Mouse (Mus musculus) ES-Bruce4 (cell line): ENCODE results near the gene Slc8a3.

ENCODE experiments used
- CTCF ChIP-seq: IDR thresholded peaks from one replicate; pipeline ENCODE4 v1.8.1; 2011; ENCODE audit warnings: low read depth, low read length
- POLR2A ChIP-seq: IDR thresholded peaks from one replicate; pipeline ENCODE4 v1.8.1; 2011; ENCODE audit warnings: low read length; ENCODE audit not compliant: insufficient read depth

DNA sequence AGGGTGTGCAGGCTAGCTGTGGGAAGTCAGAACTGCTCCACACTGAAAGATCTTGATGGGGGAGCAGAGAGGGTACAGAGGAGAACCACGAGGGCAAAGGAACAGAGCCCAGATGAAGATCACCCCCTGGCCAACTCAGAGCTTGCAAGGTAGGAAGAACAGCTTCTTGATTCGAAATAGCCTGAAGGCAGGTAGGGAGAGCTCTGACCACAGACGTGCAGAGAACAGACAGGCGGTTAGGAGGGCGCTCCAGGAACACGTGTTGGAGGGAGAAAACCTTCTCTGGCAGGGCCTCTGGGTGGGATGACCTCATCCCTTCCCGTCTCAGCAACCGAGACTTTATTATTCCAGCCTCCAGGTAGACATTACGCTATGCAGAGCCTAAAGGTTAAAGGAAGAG, 157.7 kb downstream of the Slc8a3 start:
- TF ChIP-seq CTCF (no peak), POLR2A (no peak)
